Mouse (Mus musculus) hindbrain, embryonic 11.5 days (tissue): ENCODE data around the gene Tmem42. TPM values are rescaled to one million over a fixed set of nuclear protein-coding genes. Genes with fewer than 3 reads are reported as not detected.

Experiments
- ATAC-seq: fragments of 200-750 bp; cut with Nextera tagmentation; 2 replicates; pipeline ENCODE4 v1.8.0; 2017; ENCODE audit warnings: mild to moderate bottlenecking, moderate TSS enrichment, moderate library complexity; ENCODE audit not compliant: low FRiP score
- DNase-seq: peaks from one replicate; pipeline ENCODE4 v3.0.0-alpha.2; 2015; ENCODE audit warnings: low spot score
- H3K27ac ChIP-seq: fragments of 300-500 bp; sonication (generic); 2 replicates; pipeline ENCODE4 v1.5.1; 2014; ENCODE audit warnings: mild to moderate bottlenecking, low read depth, low read length
- H3K27me3 ChIP-seq: fragments of 300-500 bp; sonication (generic); 2 replicates; pipeline ENCODE4 v1.6.1; 2014; ENCODE audit warnings: mild to moderate bottlenecking, low read length, moderate library complexity, mixed read lengths; ENCODE audit not compliant: control insufficient read depth, insufficient read depth
- H3K36me3 ChIP-seq: fragments of 300-500 bp; sonication (generic); 2 replicates; pipeline ENCODE4 v1.6.1; 2014; ENCODE audit warnings: mild to moderate bottlenecking, low read length, moderate library complexity, mixed read lengths; ENCODE audit not compliant: control insufficient read depth, insufficient read depth
- H3K4me1 ChIP-seq: fragments of 300-500 bp; sonication (generic); replicated peaks from 2 replicates; pipeline ENCODE4 v1.6.1; 2014; ENCODE audit warnings: low read length, mixed read lengths; ENCODE audit not compliant: control insufficient read depth, insufficient read depth
- H3K4me2 ChIP-seq: fragments of 300-500 bp; sonication (generic); replicated peaks from 2 replicates; pipeline ENCODE4 v1.6.1; 2014; ENCODE audit warnings: mild to moderate bottlenecking, low read depth, low read length
- H3K4me3 ChIP-seq: fragments of 300-500 bp; sonication (generic); 2 replicates; pipeline ENCODE4 v1.5.1; 2014; ENCODE audit warnings: low read depth, low read length
- H3K9ac ChIP-seq: fragments of 300-500 bp; sonication (generic); 2 replicates; pipeline ENCODE4 v1.6.1; 2014; ENCODE audit warnings: low read depth, low read length
- H3K9me3 ChIP-seq: fragments of 300-500 bp; sonication (generic); 2 replicates; pipeline ENCODE4 v1.6.1; 2016; ENCODE audit warnings: low read length; ENCODE audit not compliant: control insufficient read depth
- WGBS: fragments of 180-500 bp; shearing (Covaris S2); extraction: QIAGEN DNeasy Blood & Tissue Kit; methylation state at CpG from one replicate; pipeline ENCODE4 v1.1.7; 2014; 5-methylcytosine and 5-hydroxymethylcytosine counted together
- polyA plus RNA-seq: library from polyadenylated mRNA; unstranded; fragments of >200 nt; fragmentation: Nextera tagmentation; extraction: Ambion mirVana; gene quantifications from 2 replicates; pipeline ENCODE4 v1.2.1, GENCODE M21; 2014

Gene Tmem42
- 19.5 and 19.6 TPM in 2 replicates for polyA plus RNA-seq

DNA sequence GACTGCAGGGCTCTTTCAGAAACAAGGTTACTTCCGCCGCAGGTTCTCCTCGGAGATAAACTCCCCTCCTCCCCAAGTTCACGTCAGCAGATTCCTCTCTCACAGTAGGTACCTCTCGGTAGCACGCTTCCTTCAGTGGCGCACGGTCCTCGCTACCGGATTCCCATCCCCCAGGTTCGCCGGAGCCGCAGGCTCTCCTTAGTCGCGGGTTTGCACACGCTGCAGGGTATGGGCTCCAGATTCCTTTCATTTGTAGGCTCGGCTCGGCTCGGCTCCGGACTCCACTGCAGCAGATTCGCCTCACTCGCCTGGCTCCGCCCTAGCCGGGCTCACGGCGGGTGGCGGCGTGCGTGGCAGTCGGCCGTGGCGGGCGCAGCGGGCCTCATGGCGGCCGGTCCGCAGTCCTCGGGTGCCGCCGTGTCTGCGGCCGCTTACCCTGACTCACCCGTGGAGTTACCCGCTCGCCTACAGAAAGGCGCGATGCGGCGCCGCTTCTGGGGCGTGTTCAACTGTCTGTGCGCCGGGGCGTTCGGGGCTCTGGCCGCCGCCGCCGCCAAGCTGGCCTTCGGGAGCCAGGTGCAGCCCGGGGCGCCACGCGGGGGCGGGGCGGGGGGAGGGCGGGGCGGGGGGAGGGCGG, at the start of gene Tmem42:
Gene Tmem42, plus strand, starts transcription at position 332 of the 637 bp plus-strand sequence.
- no peaks in the 10 kb centered on the region; the same call in 1 of the 2 replicates for H3K4me1 ChIP-seq
- WGBS, result 1% methylated on average over 47 of the region's 69 CpGs
- peak within 1 kb of the TSS; percentile 60 for H3K4me3 ChIP-seq
- H3K27me3 ChIP-seq, result no peaks in the 10 kb centered on the region
- H3K4me2 ChIP-seq, result peak within 1 kb of the TSS; percentile 72
- DNase-seq (peak; percentile 87), ATAC-seq (peak; percentile 97)
- no peaks in the 10 kb centered on the region for H3K9me3 ChIP-seq
- peak within 1 kb of the TSS; percentile 79 for H3K9ac ChIP-seq
- H3K27ac ChIP-seq, result peak within 1 kb of the TSS; percentile 85
- peaks cover 5% of the 10 kb centered on the region; the same call in 1 of the 2 replicates for H3K36me3 ChIP-seq

- ATAC-seq (no peak), DNase-seq (no peak)
- H3K4me2 ChIP-seq, result no peak overlapping the region
- no peak overlapping the region for H3K27ac ChIP-seq
- WGBS, result 96% methylated on average over 10 of the region's 10 CpGs
- H3K4me3 ChIP-seq, result no peak overlapping the region
- no peaks in the 10 kb centered on the region for H3K27me3 ChIP-seq
- H3K9ac ChIP-seq, result no peak overlapping the region
- no peaks in the 10 kb centered on the region for H3K4me1 ChIP-seq
- no peaks in the 10 kb centered on the region for H3K9me3 ChIP-seq
- H3K36me3 ChIP-seq, result 0 out of 2 replicates have a peak, but pooled peaks cover 4% of the 10 kb centered on the region
These were observed 22.5 kb upstream of the Tmem42 start for GRCm38 (mm10) chr9:122998406-122999192.

DNA sequence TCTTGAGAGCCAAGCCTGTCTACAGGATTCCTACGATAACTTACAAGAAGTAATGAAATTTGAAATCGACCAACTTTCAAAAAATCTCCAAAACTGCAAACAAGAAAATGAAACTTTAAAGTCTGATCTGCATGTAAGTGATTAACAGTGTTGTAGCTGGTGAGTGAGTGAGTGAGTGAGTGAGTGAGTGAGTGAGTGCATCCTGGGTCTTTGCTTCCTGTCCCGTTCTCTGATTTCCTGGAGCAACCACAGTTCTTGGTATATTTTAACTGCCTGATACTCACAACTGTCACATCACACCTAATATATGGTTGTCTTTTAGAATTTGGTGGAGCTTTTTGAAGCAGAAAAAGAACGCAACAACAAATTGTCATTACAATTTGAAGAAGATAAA, 21.9 kb upstream of the Tmem42 start:
- Histone ChIP-seq H3K4me2 (no peak overlapping the region), H3K4me1 (no peaks in the 10 kb centered on the region), H3K4me3 (no peak overlapping the region), H3K27ac (no peak overlapping the region), H3K9ac (no peak overlapping the region), H3K36me3 (0 out of 2 replicates have a peak, but pooled peaks cover 4% of the 10 kb centered on the region), H3K9me3 (no peaks in the 10 kb centered on the region), H3K27me3 (no peaks in the 10 kb centered on the region)
- no peak for ATAC-seq
- DNase-seq, result no peak
- 96% methylated on average over 4 of the region's 4 CpGs for WGBS

DNA sequence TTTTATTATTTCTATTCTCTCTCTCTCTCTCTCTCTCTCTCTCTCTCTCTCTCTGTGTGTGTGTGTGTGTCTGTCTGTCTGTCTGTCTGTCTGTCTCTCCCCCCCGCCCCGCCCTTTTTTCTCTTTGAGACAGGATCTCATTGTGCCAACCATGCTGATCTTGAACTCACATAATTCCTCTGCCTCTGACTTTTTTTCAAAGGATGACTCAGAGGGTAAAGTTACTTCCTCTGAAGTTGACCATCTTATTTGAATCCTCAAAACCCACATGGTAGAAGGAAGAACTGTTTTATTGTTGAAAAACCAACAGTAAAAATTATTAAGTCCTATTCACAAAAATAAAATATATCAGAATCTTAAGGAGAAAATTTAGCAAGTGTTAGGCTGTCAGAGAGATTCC, 16.4 kb upstream of the Tmem42 start:
- no peaks in the 10 kb centered on the region for H3K4me1 ChIP-seq
- H3K27me3 ChIP-seq, result no peaks in the 10 kb centered on the region
- 95% methylated on average over 2 of the region's 2 CpGs for WGBS
- H3K4me2 ChIP-seq, result no peak overlapping the region
- no peak overlapping the region for H3K27ac ChIP-seq
- H3K9ac ChIP-seq, result no peak overlapping the region
- H3K36me3 ChIP-seq, result 0 out of 2 replicates have a peak, but pooled peaks cover 4% of the 10 kb centered on the region
- no peaks in the 10 kb centered on the region for H3K9me3 ChIP-seq
- no peak overlapping the region for H3K4me3 ChIP-seq
- ATAC-seq (no peak), DNase-seq (no peak)

GRCm38 (mm10) chr9:123006071-123006470, 15.1 kb upstream of the Tmem42 start:
- WGBS, result 83% methylated on average over 6 of the region's 6 CpGs
- peaks cover 7% of the 10 kb centered on the region; the same call in 1 of the 2 replicates for H3K36me3 ChIP-seq
- no peak for DNase-seq

DNA sequence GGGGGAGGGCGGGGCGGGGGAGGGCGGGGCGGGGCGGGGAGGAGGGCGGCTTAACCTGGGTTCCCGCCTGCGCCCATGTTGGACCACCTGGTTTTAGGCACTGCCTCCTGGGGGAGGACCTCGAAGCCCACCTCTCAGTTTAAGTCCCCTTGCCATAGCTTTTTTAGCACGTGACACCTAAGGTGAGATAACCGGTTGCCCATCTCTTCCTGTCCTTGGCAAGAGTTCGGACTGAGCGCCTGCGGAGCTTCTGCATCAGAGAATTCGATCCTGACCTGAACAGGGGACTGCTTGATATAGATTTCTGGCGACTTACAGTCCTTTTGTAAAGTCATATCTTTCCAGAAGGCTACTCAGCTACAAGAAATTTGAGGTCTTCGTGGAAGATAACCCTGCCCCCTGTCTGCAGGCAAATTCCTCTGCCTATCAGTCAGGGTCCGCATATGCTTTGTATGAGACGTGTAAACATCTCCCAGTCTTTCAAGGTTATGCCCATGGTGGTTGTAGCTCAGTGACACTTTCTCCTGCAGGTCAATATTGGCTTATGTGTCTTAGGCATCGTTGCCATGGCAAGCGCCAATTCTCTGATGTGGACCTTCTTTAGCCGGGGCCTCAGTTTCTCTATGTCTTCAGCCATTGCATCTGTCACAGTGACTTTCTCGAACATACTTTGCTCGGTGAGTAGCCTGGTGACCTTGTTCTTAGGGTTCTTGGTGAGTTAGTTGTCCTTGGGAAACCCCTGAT, 682 bp downstream of the Tmem42 start:
- H3K27me3 ChIP-seq, result no peaks in the 10 kb centered on the region
- ATAC-seq (peak; percentile 64), DNase-seq (no peak)
- H3K9ac ChIP-seq, result no peak overlapping the region; the same call in 1 of the 2 replicates
- H3K9me3 ChIP-seq, result no peaks in the 10 kb centered on the region
- no peaks in the 10 kb centered on the region; the same call in 1 of the 2 replicates for H3K4me1 ChIP-seq
- peak overlapping the region; percentile 72 for H3K4me2 ChIP-seq
- 47% methylated on average over 16 of the region's 24 CpGs for WGBS
- H3K36me3 ChIP-seq, result 0 out of 2 replicates have a peak, but pooled peaks cover 2% of the 10 kb centered on the region
- H3K4me3 ChIP-seq, result peak overlapping the region; percentile 60
- 0 out of 2 replicates have a peak overlapping the region, but pooled peaks have one; percentile 85 for H3K27ac ChIP-seq

More at GRCm38 (mm10) chr9:123006071-123006470, 15.1 kb upstream of the Tmem42 start:
- no peak overlapping the region for H3K4me3 ChIP-seq
- no peaks in the 10 kb centered on the region for H3K4me1 ChIP-seq
- H3K9me3 ChIP-seq, result no peaks in the 10 kb centered on the region
- H3K9ac ChIP-seq, result no peak overlapping the region
- no peak for ATAC-seq
- H3K27me3 ChIP-seq, result no peaks in the 10 kb centered on the region
- no peak overlapping the region for H3K27ac ChIP-seq
- no peak overlapping the region for H3K4me2 ChIP-seq

- no peak for ATAC-seq
- no peak for DNase-seq
These were observed 3.1 kb downstream of the Tmem42 start for GRCm38 (mm10) chr9:123024201-123024600.

GRCm38 (mm10) chr9:123031496-123032246, 10.5 kb downstream of the Tmem42 start:
- Histone ChIP-seq H3K27me3 (no peaks in the 10 kb centered on the region), H3K36me3 (no peaks in the 10 kb centered on the region), H3K4me2 (no peak overlapping the region), H3K4me1 (no peaks in the 10 kb centered on the region), H3K9me3 (no peaks in the 10 kb centered on the region), H3K27ac (no peak overlapping the region), H3K4me3 (no peak overlapping the region), H3K9ac (no peak overlapping the region)
- DNase-seq (no peak), ATAC-seq (no peak)
- WGBS, result 90% methylated on average over 13 of the region's 13 CpGs

More at GRCm38 (mm10) chr9:123024201-123024600, 3.1 kb downstream of the Tmem42 start:
- Histone ChIP-seq H3K9me3 (no peaks in the 10 kb centered on the region), H3K27me3 (no peaks in the 10 kb centered on the region), H3K4me3 (no peak overlapping the region), H3K36me3 (no peaks in the 10 kb centered on the region), H3K4me2 (no peak overlapping the region), H3K4me1 (no peaks in the 10 kb centered on the region; the same call in 1 of the 2 replicates), H3K9ac (no peak overlapping the region), H3K27ac (no peak overlapping the region)
- 94% methylated on average over 2 of the region's 2 CpGs for WGBS
